Mouse (Mus musculus): ENCODE results near the gene Myh3.

The Myh3 gene

DNA sequence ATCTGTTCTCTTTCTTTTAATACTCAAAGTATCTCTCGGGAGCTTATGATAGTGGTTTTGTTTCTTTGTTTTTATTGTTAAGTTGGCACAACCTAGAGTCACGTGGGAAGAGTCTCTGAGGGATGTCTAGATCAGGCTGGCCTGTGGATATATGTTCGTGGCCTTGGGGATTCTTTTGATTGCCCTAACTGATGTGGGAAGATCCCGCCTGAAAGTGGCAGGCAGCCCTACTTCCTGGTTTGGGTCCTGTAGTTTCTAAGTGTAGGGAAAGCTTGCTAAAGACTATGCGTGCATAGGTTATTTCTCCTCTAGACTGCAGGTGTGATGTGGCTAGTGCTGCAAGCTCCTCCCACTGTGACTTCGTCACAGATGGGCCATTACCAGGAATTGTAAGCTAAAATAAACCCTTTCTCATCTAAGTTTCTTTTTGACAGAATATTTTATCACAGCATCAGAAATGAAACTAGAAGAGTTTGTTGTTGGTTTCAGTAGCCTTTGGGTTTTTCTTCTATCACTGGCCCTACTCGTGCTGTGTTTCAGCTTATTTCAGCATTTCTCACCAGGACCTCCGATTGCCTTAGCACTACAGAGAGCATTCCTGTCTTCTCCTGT is 23.2 kb upstream of the Myh3 start:
- TF ChIP-seq GATA4 (IDR thresholded peaks at IDR 0.05; ENCODE audit: insufficient replicate concordance, low read length), result no peak

DNA sequence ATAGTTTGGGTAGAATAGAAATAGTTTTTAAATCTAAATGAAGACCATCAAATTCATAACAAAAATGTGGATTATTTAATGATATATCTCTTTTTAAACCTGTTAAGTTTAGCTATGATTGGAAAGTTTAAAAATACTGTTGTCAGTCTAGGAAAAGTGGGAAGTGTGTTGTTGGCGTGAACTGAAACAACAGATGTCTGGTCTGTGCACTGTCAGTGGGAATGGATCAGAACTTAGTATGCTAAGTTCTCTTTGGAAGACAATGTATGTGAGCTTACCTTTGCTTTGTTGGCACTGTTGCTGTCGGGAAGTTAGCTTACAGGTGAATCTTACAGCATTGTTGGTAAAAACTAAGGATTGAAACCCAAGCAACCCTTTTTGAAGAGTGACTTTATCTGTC is 16.8 kb upstream of the Myh3 start:
- no peak for TF ChIP-seq GATA4 (IDR thresholded peaks at IDR 0.05; ENCODE audit: insufficient replicate concordance, low read length)

- TF ChIP-seq GATA4 (IDR thresholded peaks at IDR 0.05; ENCODE audit: insufficient replicate concordance, low read length), result no peak
Measured at GRCm38 (mm10) chr11:67062726-67063125, 15.4 kb upstream of the Myh3 start.

GRCm38 (mm10) chr11:67067741-67068140 is 10.4 kb upstream of the Myh3 start:
- TF ChIP-seq GATA4 (IDR thresholded peaks at IDR 0.05; ENCODE audit: insufficient replicate concordance, low read length), result no peak

- TF ChIP-seq GATA4 (IDR thresholded peaks at IDR 0.05; ENCODE audit: insufficient replicate concordance, low read length), result no peak
Measured at GRCm38 (mm10) chr11:67072615-67073130, 5.4 kb upstream of the Myh3 start.

GRCm38 (mm10) chr11:67075036-67075435 is 3.1 kb upstream of the Myh3 start:
- no peak for TF ChIP-seq GATA4 (IDR thresholded peaks at IDR 0.05; ENCODE audit: insufficient replicate concordance, low read length)

GRCm38 (mm10) chr11:67076781-67077180 is 1.3 kb upstream of the Myh3 start:
- no peak for TF ChIP-seq GATA4 (IDR thresholded peaks at IDR 0.05; ENCODE audit: insufficient replicate concordance, low read length)

- no peak for TF ChIP-seq GATA4 (IDR thresholded peaks at IDR 0.05; ENCODE audit: insufficient replicate concordance, low read length)
Measured at GRCm38 (mm10) chr11:67077435-67077834, 665 bp upstream of the Myh3 start.

GRCm38 (mm10) chr11:67078888-67079287 is 788 bp downstream of the Myh3 start:
- no peak for TF ChIP-seq GATA4 (IDR thresholded peaks at IDR 0.05; ENCODE audit: insufficient replicate concordance, low read length)

- no peak for TF ChIP-seq GATA4 (IDR thresholded peaks at IDR 0.05; ENCODE audit: insufficient replicate concordance, low read length)
Measured at GRCm38 (mm10) chr11:67079740-67080139, 1.6 kb downstream of the Myh3 start.

- TF ChIP-seq GATA4 (IDR thresholded peaks at IDR 0.05; ENCODE audit: insufficient replicate concordance, low read length), result no peak
Measured at GRCm38 (mm10) chr11:67080168-67080567, 2.1 kb downstream of the Myh3 start.

- TF ChIP-seq GATA4 (IDR thresholded peaks at IDR 0.05; ENCODE audit: insufficient replicate concordance, low read length), result no peak
Measured at GRCm38 (mm10) chr11:67081125-67081649, 3.1 kb downstream of the Myh3 start.

- TF ChIP-seq GATA4 (IDR thresholded peaks at IDR 0.05; ENCODE audit: insufficient replicate concordance, low read length), result no peak
Measured at GRCm38 (mm10) chr11:67082188-67082587, 4.1 kb downstream of the Myh3 start.

DNA sequence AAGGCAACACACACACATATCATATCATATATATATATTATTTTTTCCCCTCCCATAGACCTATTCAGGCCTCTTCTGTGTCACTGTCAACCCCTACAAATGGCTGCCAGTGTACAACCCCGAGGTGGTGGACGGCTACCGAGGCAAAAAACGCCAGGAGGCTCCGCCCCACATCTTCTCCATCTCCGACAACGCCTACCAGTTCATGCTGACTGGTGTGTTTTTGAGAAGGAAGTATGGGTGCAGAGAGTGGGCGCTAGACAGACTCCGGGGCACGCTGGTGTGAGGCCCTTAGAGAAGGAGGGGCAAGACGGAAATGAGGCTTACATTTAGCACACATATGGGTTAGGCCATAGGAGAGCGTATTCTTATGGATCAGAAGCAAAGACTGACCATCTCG is 4.7 kb downstream of the Myh3 start:
- no peak for TF ChIP-seq GATA4 (IDR thresholded peaks at IDR 0.05; ENCODE audit: insufficient replicate concordance, low read length)

GRCm38 (mm10) chr11:67083239-67083638 is 5.1 kb downstream of the Myh3 start:
- TF ChIP-seq GATA4 (IDR thresholded peaks at IDR 0.05; ENCODE audit: insufficient replicate concordance, low read length), result no peak

GRCm38 (mm10) chr11:67083712-67084340 is 5.7 kb downstream of the Myh3 start:
- TF ChIP-seq GATA4 (IDR thresholded peaks at IDR 0.05; ENCODE audit: insufficient replicate concordance, low read length), result no peak
